Mouse (Mus musculus) forebrain, embryonic 13.5 days (tissue): ENCODE results near the gene Snapin. TPM values are rescaled to one million over a fixed set of nuclear protein-coding genes. Genes with fewer than 3 reads are reported as not detected.

Source experiments
- ATAC-seq: fragments of 200-750 bp; cut with Nextera tagmentation; 2 replicates; pipeline ENCODE4 v1.8.0; 2017
- H3K27ac ChIP-seq: fragments of 300-500 bp; sonication (generic); 2 replicates; pipeline ENCODE4 v1.5.1; 2015; ENCODE audit warnings: inconsistent platforms, mild to moderate bottlenecking, moderate library complexity
- H3K27me3 ChIP-seq: fragments of 300-500 bp; sonication (generic); 2 replicates; pipeline ENCODE4 v1.6.1; 2015; ENCODE audit warnings: mild to moderate bottlenecking, inconsistent platforms
- H3K36me3 ChIP-seq: fragments of 300-500 bp; sonication (generic); 2 replicates; pipeline ENCODE4 v1.6.1; 2015; ENCODE audit warnings: mild to moderate bottlenecking, inconsistent platforms; ENCODE audit not compliant: poor library complexity, severe bottlenecking
- H3K4me1 ChIP-seq: fragments of 300-500 bp; sonication (generic); 2 replicates; pipeline ENCODE4 v1.6.1; 2015; ENCODE audit warnings: inconsistent platforms
- H3K4me2 ChIP-seq: fragments of 300-500 bp; sonication (generic); 2 replicates; pipeline ENCODE4 v1.6.1; 2015; ENCODE audit warnings: inconsistent platforms, mild to moderate bottlenecking, moderate library complexity
- H3K4me3 ChIP-seq: fragments of 300-500 bp; sonication (generic); 2 replicates; pipeline ENCODE4 v1.5.1; 2015; ENCODE audit warnings: mild to moderate bottlenecking, inconsistent platforms
- H3K9ac ChIP-seq: fragments of 300-500 bp; sonication (generic); 2 replicates; pipeline ENCODE4 v1.6.1; 2015; ENCODE audit warnings: mild to moderate bottlenecking, inconsistent platforms
- H3K9me3 ChIP-seq: fragments of 300-500 bp; sonication (generic); replicated peaks from 2 replicates; pipeline ENCODE4 v1.6.1; 2016; ENCODE audit warnings: inconsistent platforms
- WGBS: fragments of 180-500 bp; shearing (Covaris S2); methylation state at CpG from one replicate; pipeline ENCODE4 v1.1.7; 2015; 5-methylcytosine and 5-hydroxymethylcytosine counted together
- polyA plus RNA-seq: library from polyadenylated mRNA; unstranded; fragments of >200 nt; fragmentation: Nextera tagmentation; extraction: Ambion mirVana; gene quantifications from 2 replicates; pipeline ENCODE4 v1.2.1, GENCODE M21; 2015

Gene Snapin
- polyA plus RNA-seq, 1 experiment from 2014 or later = 73.5 TPM

DNA sequence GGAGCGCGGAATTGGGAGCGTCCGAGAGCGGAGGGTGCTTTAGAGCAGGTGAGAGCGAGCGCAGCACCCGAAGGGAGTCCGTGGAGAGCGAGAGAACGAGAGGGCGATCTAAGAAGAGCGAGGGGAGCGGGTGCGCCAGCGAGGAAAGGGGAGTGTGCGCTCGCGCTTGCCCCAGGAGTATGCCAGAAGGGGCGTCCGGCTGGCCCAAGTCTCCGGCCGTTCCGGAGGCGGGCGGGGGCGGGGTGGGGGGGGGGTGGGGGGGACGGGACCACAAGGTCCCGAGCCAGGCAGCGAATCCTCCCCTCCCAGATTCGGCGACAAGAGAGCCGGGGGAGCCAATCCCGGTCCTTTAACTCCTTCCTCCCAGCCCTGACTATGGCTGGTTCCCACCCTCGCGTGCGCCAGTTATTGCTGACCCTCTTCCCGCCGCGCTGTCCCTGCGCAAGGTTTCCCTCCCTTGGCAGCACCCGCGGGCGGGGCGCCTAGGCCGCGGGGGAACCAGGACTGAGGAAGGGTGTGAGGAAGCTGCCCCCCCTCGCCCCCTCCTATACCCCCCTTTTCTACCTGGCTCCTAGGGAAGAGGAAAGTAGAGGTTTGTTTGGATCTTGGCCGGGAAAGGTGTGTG, 25.0 kb downstream of the Snapin start, which contains the start of gene Npr1:
Gene Npr1 (minus strand): TSS at position 181 of the 625 bp plus-strand sequence.
- no peaks in the 10 kb centered on the region for H3K9me3 ChIP-seq
- peaks cover 58% of the 10 kb centered on the region for H3K27me3 ChIP-seq
- peak within 1 kb of the TSS; percentile 54 for H3K4me3 ChIP-seq
- H3K4me2 ChIP-seq = peak within 1 kb of the TSS; percentile 82
- no peak within 1 kb of the TSS for H3K27ac ChIP-seq
- H3K4me1 ChIP-seq = peaks cover 15% of the 10 kb centered on the region
- H3K36me3 ChIP-seq = no peaks in the 10 kb centered on the region
- peak; percentile 68 for ATAC-seq
- peak within 1 kb of the TSS; percentile 63 for H3K9ac ChIP-seq
- WGBS = 1% methylated on average over 38 of the region's 49 CpGs

GRCm38 (mm10) chr3:90465081-90465685, 25.6 kb downstream of the Snapin start:
- H3K9ac ChIP-seq = peak overlapping the region; percentile 63
- H3K4me1 ChIP-seq = peaks cover 15% of the 10 kb centered on the region
- no peaks in the 10 kb centered on the region for H3K36me3 ChIP-seq
- H3K27ac ChIP-seq = no peak overlapping the region
- H3K4me3 ChIP-seq = peak overlapping the region; percentile 54
- peak overlapping the region; percentile 82 for H3K4me2 ChIP-seq
- ATAC-seq = peak; percentile 58
- WGBS = 2% methylated on average over 75 of the region's 75 CpGs
- H3K9me3 ChIP-seq = no peaks in the 10 kb centered on the region
- H3K27me3 ChIP-seq = peaks cover 64% of the 10 kb centered on the region

DNA sequence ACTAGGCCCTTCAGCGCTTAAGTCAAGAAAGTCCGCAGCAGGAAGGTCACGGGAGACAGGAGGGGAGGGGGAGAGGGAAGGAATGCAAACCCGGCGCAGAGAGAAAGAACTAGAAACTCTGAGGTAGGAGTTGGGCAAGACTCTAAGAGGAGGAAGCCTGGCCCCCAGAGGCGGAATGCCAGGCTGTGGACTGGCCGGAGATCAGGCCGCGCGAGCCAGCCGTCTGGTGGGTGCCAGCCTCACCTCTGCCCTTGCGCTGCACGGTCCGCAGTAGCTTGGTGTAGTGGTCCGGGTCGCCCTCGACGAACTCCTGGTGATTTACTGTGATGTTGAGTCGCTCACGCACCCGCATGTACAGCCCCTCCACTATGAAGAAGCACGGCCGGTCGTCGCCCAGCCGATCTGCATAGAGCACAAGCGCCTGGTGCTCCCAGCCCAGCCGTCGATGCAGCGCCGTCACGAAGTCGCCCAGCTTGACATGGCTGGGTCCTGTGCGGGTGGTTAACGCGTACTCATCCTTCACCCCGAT, 26.2 kb downstream of the Snapin start:
- Histone ChIP-seq H3K27ac (no peak overlapping the region), H3K27me3 (peaks cover 67% of the 10 kb centered on the region), H3K9ac (peak overlapping the region; percentile 63; the same call in 1 of the 2 replicates), H3K9me3 (no peaks in the 10 kb centered on the region), H3K4me1 (peaks cover 15% of the 10 kb centered on the region), H3K4me3 (peak overlapping the region; percentile 54), H3K4me2 (peak overlapping the region; percentile 82), H3K36me3 (no peaks in the 10 kb centered on the region)
- 13% methylated on average over 37 of the region's 37 CpGs for WGBS
- 0 out of 2 replicates have a peak, but pooled peaks have one; percentile 14 for ATAC-seq

- no peak for ATAC-seq
- Histone ChIP-seq H3K9me3 (no peaks in the 10 kb centered on the region), H3K4me3 (no peak overlapping the region), H3K36me3 (no peaks in the 10 kb centered on the region), H3K9ac (peak overlapping the region; percentile 4; the same call in 1 of the 2 replicates), H3K27ac (no peak overlapping the region), H3K4me1 (peaks cover 15% of the 10 kb centered on the region), H3K27me3 (peaks cover 63% of the 10 kb centered on the region), H3K4me2 (no peak overlapping the region)
- 21% methylated on average over 7 of the region's 7 CpGs for WGBS
Measured at GRCm38 (mm10) chr3:90462579-90462978, 28.3 kb downstream of the Snapin start.

GRCm38 (mm10) chr3:90461935-90462334, 28.9 kb downstream of the Snapin start:
- Histone ChIP-seq H3K27me3 (peaks cover 63% of the 10 kb centered on the region), H3K9ac (no peak overlapping the region), H3K4me3 (no peak overlapping the region), H3K4me1 (peaks cover 15% of the 10 kb centered on the region), H3K4me2 (no peak overlapping the region), H3K36me3 (no peaks in the 10 kb centered on the region), H3K9me3 (no peaks in the 10 kb centered on the region), H3K27ac (no peak overlapping the region)
- ATAC-seq = no peak
- 86% methylated on average over 3 of the region's 3 CpGs for WGBS

DNA sequence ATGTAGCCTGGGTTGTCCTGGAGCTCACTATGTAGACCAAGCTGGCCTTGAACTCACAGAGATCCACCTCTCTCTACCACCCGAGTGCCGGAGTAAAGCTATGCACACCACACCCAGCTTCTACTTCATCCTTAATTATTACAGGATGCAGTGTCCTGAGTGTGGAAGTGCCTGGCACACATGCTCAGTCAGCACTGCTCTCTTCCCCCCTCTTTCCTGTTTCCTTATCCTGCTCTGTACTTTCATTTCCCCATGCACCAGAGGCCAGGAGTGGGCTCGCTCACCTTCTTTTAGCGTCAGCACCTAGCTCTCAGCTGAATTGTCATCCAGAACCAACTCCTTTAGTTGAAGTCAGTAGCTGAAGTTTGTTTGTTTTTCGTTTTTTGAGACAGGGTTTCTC, 30.5 kb downstream of the Snapin start:
- H3K36me3 ChIP-seq = no peaks in the 10 kb centered on the region
- no peak overlapping the region for H3K4me2 ChIP-seq
- H3K4me3 ChIP-seq = no peak overlapping the region
- whole genome bisulfite sequencing = 80% methylated on average over 5 of the region's 5 CpGs
- peaks cover 6% of the 10 kb centered on the region for H3K4me1 ChIP-seq
- H3K27ac ChIP-seq = no peak overlapping the region
- H3K9me3 ChIP-seq = no peaks in the 10 kb centered on the region
- ATAC-seq = no peak
- H3K27me3 ChIP-seq = peaks cover 53% of the 10 kb centered on the region
- H3K9ac ChIP-seq = no peak overlapping the region

DNA sequence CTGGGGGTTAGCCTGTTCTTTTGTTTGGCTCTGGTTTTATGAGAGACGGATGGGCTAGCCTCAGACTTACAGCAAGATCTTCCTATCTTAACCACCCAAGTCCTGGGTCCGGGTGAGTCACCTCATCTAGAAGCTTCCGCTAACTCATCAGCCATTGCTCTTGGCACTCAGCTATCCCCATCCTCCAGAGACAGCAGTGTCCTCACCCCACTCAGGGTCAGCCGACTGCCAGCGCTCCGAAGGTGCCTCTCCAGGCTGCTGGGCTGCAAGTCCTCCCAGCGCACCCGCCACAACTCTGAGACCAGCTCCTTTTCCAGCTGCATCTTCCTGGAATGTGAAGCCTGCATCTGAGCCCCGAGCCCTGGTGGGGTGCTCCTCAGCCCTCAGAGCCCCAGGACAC, 31.1 kb downstream of the Snapin start:
- Histone ChIP-seq H3K27me3 (peaks cover 47% of the 10 kb centered on the region), H3K4me2 (no peak overlapping the region), H3K36me3 (no peaks in the 10 kb centered on the region), H3K9me3 (no peaks in the 10 kb centered on the region), H3K4me3 (no peak overlapping the region), H3K27ac (no peak overlapping the region), H3K9ac (no peak overlapping the region), H3K4me1 (no peaks in the 10 kb centered on the region; the same call in 1 of the 2 replicates)
- ATAC-seq = no peak
- whole genome bisulfite sequencing = 78% methylated on average over 9 of the region's 9 CpGs

GRCm38 (mm10) chr3:90454931-90455330, 35.9 kb downstream of the Snapin start:
- Histone ChIP-seq H3K36me3 (no peaks in the 10 kb centered on the region), H3K27ac (no peak overlapping the region), H3K4me1 (no peaks in the 10 kb centered on the region), H3K4me3 (no peak overlapping the region), H3K4me2 (no peak overlapping the region), H3K9me3 (no peaks in the 10 kb centered on the region), H3K27me3 (peaks cover 2% of the 10 kb centered on the region; the same call in 1 of the 2 replicates), H3K9ac (no peak overlapping the region)
- 85% methylated on average over 14 of the region's 14 CpGs for WGBS
- ATAC-seq = no peak

DNA sequence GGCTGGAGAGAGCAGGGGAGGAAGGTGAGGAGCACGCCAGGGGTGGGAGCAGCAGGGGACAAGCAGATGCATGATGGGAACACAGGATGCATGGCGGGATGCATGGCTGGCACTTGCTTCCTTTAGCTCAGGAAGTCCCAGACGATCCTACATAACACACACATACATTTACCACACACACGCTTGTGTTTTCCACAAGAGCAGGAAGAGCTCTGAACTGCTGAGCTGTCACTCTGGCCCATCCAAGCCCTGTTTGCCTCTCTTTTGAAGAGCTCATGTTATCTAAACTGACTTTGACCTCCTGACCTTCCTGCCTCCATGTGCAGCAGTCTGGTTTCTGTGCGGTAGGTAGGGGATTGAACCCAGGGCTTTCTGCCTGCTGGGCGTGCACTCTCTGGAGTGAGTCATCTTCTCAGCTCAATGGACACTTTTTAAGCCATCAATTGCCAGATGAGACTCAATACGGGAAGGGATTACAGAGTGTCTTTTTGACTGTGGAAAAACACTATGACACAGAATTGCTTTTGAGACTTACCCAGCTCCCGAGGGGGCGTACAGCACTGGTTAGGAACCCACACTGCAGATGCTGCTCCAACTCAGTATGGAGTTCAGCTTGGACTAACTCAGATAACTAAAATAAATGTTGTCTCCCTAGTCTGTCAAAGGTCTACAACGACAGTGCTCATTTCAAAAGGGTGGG, 39.3 kb downstream of the Snapin start:
- Histone ChIP-seq H3K27me3 (no peaks in the 10 kb centered on the region), H3K4me3 (no peak overlapping the region), H3K4me2 (no peak overlapping the region), H3K27ac (no peak overlapping the region), H3K9me3 (no peaks in the 10 kb centered on the region), H3K36me3 (no peaks in the 10 kb centered on the region), H3K4me1 (peaks cover 7% of the 10 kb centered on the region), H3K9ac (no peak overlapping the region)
- ATAC-seq = no peak
- 56% methylated on average over 10 of the region's 10 CpGs for WGBS

- ATAC-seq = no peak
- 34% methylated on average over 12 of the region's 12 CpGs for WGBS
- H3K4me2 ChIP-seq = no peak overlapping the region
Measured at GRCm38 (mm10) chr3:90450874-90451273, 40.0 kb downstream of the Snapin start.

GRCm38 (mm10) chr3:90448626-90449025, 42.2 kb downstream of the Snapin start:
- Histone ChIP-seq H3K9me3 (no peaks in the 10 kb centered on the region), H3K4me3 (no peak overlapping the region), H3K4me1 (peaks cover 11% of the 10 kb centered on the region), H3K9ac (no peak overlapping the region), H3K36me3 (no peaks in the 10 kb centered on the region), H3K4me2 (no peak overlapping the region), H3K27ac (no peak overlapping the region), H3K27me3 (no peaks in the 10 kb centered on the region)
- 18% methylated on average over 6 of the region's 6 CpGs for WGBS
- no peak for ATAC-seq

More at GRCm38 (mm10) chr3:90450874-90451273, 40.0 kb downstream of the Snapin start:
- H3K9me3 ChIP-seq = no peaks in the 10 kb centered on the region
- H3K27ac ChIP-seq = no peak overlapping the region
- H3K4me1 ChIP-seq = peaks cover 11% of the 10 kb centered on the region
- H3K9ac ChIP-seq = no peak overlapping the region
- H3K27me3 ChIP-seq = no peaks in the 10 kb centered on the region
- H3K4me3 ChIP-seq = no peak overlapping the region
- H3K36me3 ChIP-seq = no peaks in the 10 kb centered on the region

DNA sequence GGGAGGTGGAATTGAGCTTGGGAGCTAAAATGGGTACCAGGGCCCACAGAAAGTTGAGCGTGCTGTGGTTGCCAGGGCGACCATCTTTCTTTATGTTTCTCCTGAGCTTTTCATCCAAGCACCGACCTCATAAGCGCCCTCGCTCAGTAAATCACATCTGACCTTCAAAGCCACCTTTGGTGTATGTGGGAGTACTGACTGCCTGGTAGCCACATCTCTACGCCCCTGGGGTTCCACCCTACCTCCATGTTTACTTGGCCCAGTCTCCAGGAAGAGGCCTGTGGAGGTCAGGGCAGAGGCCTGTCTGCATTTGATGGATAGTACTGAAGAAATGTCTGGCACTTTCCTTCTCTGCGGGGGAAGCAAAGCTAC, 43.7 kb downstream of the Snapin start:
- no peaks in the 10 kb centered on the region for H3K36me3 ChIP-seq
- H3K4me3 ChIP-seq = peak overlapping the region; percentile 36
- peaks cover 11% of the 10 kb centered on the region for H3K4me1 ChIP-seq
- WGBS = 38% methylated on average over 7 of the region's 7 CpGs
- peak overlapping the region; percentile 80 for H3K27ac ChIP-seq
- H3K9me3 ChIP-seq = no peaks in the 10 kb centered on the region
- H3K4me2 ChIP-seq = peak overlapping the region; percentile 63
- peak overlapping the region; percentile 63; the same call in 1 of the 2 replicates for H3K9ac ChIP-seq
- ATAC-seq = peak; percentile 36; the same call in 1 of the 2 replicates
- H3K27me3 ChIP-seq = no peaks in the 10 kb centered on the region
